Mouse (Mus musculus) ES-E14 (cell line): ENCODE results near the gene Adgrf3.

ENCODE experiments used
- CHD2 ChIP-seq: IDR thresholded peaks from 2 replicates; pipeline ENCODE4 v1.6.1; 2014; ENCODE audit warnings: mild to moderate bottlenecking, low read depth, low read length, inconsistent platforms
- HCFC1 ChIP-seq: IDR thresholded peaks from 2 replicates; pipeline ENCODE4 v1.6.1; 2012; ENCODE audit warnings: low read length, inconsistent platforms, borderline replicate concordance; ENCODE audit not compliant: insufficient read depth
- MAFK ChIP-seq: IDR thresholded peaks from 2 replicates; pipeline ENCODE4 v1.6.1; 2014; ENCODE audit warnings: mild to moderate bottlenecking, low read depth, low read length, inconsistent platforms; ENCODE audit not compliant: insufficient read depth
- ZC3H11A ChIP-seq: IDR thresholded peaks from 2 replicates; pipeline ENCODE4 v1.6.1; 2012; ENCODE audit warnings: low read depth, mild to moderate bottlenecking, inconsistent platforms, low read length, borderline replicate concordance
- ZNF384 ChIP-seq: IDR thresholded peaks from 2 replicates; pipeline ENCODE4 v1.6.1; 2012; ENCODE audit warnings: low read depth, low read length, inconsistent platforms

GRCm38 (mm10) chr5:30170303-30170940, 35.1 kb downstream of the Adgrf3 start:
- no peak for TF ChIP-seq HCFC1
- no peak for TF ChIP-seq CHD2
- TF ChIP-seq ZNF384: no peak
- TF ChIP-seq MAFK: no peak
- TF ChIP-seq ZC3H11A: no peak
